Mouse (Mus musculus): Measurements from ENCODE around the gene Htra3. TPM values are rescaled to one million over a fixed set of nuclear protein-coding genes. Genes with fewer than 3 reads are reported as not detected.

Htra3 gene
- 10 to 100 TPM; 26.0 to 78.7 TPM for total RNA-seq (2021)
- long read RNA-seq, experiment 1, transcript Htra3-201 (9 exons, 2,750 nt): major isoform, 102 of 130 reads
- long read RNA-seq, experiment 1, transcript Htra3-202 (7 exons, 1,901 nt): minor isoform, 7 of 130 reads
- long read RNA-seq, experiment 1, partial matches to known transcripts: 9 of 130 reads
- long read RNA-seq, experiment 1, other reads (novel, unspliced or antisense): 12 of 130 reads
- long read RNA-seq, experiment 2, transcript Htra3-201 (9 exons, 2,750 nt): major isoform, 6 of 15 reads
- long read RNA-seq, experiment 2, partial matches to known transcripts: 2 of 15 reads
- long read RNA-seq, experiment 2, other reads (novel, unspliced or antisense): 5 of 15 reads

- peak in 1 of 2 experiments; percentile 70 for DNase-seq (ENCODE audit: low spot score in 2 of 2)
These were observed at the start of gene Htra3 for GRCm38 (mm10) chr5:35679256-35680155. Gene Htra3, minus strand, starts transcription at chr5:35679782.

GRCm38 (mm10) chr5:35728957-35729460 is 49.4 kb upstream of the Htra3 start:
- DNase-seq (ENCODE audit: low spot score in 2 of 2): peak; percentile 43 to 63

- DNase-seq (ENCODE audit: low spot score in 2 of 2): no peak
These were observed 48.9 kb upstream of the Htra3 start for GRCm38 (mm10) chr5:35728344-35728956.

- no peak for DNase-seq (ENCODE audit: low spot score in 2 of 2)
These were observed 47.9 kb upstream of the Htra3 start for GRCm38 (mm10) chr5:35727447-35727846.

GRCm38 (mm10) chr5:35725840-35726239 is 46.3 kb upstream of the Htra3 start:
- DNase-seq (ENCODE audit: low spot score in 2 of 2): no peak

GRCm38 (mm10) chr5:35723900-35724299 is 44.3 kb upstream of the Htra3 start:
- no peak for DNase-seq (ENCODE audit: low spot score in 2 of 2)

- DNase-seq (ENCODE audit: low spot score in 2 of 2): no peak
These were observed 43.1 kb upstream of the Htra3 start for GRCm38 (mm10) chr5:35722654-35723053.

GRCm38 (mm10) chr5:35721933-35722332 is 42.4 kb upstream of the Htra3 start:
- DNase-seq (ENCODE audit: low spot score in 2 of 2): no peak

- peak in 1 of 2 experiments; percentile 59 for DNase-seq (ENCODE audit: low spot score in 2 of 2)
These were observed 40.3 kb upstream of the Htra3 start for GRCm38 (mm10) chr5:35719880-35720279.

GRCm38 (mm10) chr5:35719343-35719742 is 39.8 kb upstream of the Htra3 start:
- no peak for DNase-seq (ENCODE audit: low spot score in 2 of 2)

- no peak for DNase-seq (ENCODE audit: low spot score in 2 of 2)
These were observed 39.2 kb upstream of the Htra3 start for GRCm38 (mm10) chr5:35718817-35719216.

- peak; percentile 54 to 57 for DNase-seq (ENCODE audit: low spot score in 2 of 2)
These were observed 38.4 kb upstream of the Htra3 start for GRCm38 (mm10) chr5:35717946-35718345.

GRCm38 (mm10) chr5:35717455-35717854 is 37.9 kb upstream of the Htra3 start:
- no peak for DNase-seq (ENCODE audit: low spot score in 2 of 2)

- DNase-seq (ENCODE audit: low spot score in 2 of 2): peak; percentile 69 to 72
These were observed 34.2 kb upstream of the Htra3 start for GRCm38 (mm10) chr5:35713649-35714354.

GRCm38 (mm10) chr5:35712517-35712916 is 32.9 kb upstream of the Htra3 start:
- no peak for DNase-seq (ENCODE audit: low spot score in 2 of 2)

- DNase-seq (ENCODE audit: low spot score in 2 of 2): no peak
These were observed 31.3 kb upstream of the Htra3 start for GRCm38 (mm10) chr5:35710931-35711330.

GRCm38 (mm10) chr5:35710481-35710880 is 30.9 kb upstream of the Htra3 start:
- DNase-seq (ENCODE audit: low spot score in 2 of 2): peak in 1 of 2 experiments; percentile 45

GRCm38 (mm10) chr5:35705411-35705810 is 25.8 kb upstream of the Htra3 start:
- DNase-seq (ENCODE audit: low spot score in 2 of 2): no peak

- no peak for DNase-seq (ENCODE audit: low spot score in 2 of 2)
These were observed 24.2 kb upstream of the Htra3 start for GRCm38 (mm10) chr5:35703814-35704213.

GRCm38 (mm10) chr5:35703183-35703582 is 23.6 kb upstream of the Htra3 start:
- no peak for DNase-seq (ENCODE audit: low spot score in 2 of 2)

Measured in adrenal gland, adult 18-20 months (tissue).